Mouse (Mus musculus): Measurements from ENCODE around the gene Ssh1. TPM values are rescaled to one million over a fixed set of nuclear protein-coding genes. Genes with fewer than 3 reads are reported as not detected.

Ssh1 gene
- polyA plus RNA-seq, 1 experiment, result 3.9 TPM

DNA sequence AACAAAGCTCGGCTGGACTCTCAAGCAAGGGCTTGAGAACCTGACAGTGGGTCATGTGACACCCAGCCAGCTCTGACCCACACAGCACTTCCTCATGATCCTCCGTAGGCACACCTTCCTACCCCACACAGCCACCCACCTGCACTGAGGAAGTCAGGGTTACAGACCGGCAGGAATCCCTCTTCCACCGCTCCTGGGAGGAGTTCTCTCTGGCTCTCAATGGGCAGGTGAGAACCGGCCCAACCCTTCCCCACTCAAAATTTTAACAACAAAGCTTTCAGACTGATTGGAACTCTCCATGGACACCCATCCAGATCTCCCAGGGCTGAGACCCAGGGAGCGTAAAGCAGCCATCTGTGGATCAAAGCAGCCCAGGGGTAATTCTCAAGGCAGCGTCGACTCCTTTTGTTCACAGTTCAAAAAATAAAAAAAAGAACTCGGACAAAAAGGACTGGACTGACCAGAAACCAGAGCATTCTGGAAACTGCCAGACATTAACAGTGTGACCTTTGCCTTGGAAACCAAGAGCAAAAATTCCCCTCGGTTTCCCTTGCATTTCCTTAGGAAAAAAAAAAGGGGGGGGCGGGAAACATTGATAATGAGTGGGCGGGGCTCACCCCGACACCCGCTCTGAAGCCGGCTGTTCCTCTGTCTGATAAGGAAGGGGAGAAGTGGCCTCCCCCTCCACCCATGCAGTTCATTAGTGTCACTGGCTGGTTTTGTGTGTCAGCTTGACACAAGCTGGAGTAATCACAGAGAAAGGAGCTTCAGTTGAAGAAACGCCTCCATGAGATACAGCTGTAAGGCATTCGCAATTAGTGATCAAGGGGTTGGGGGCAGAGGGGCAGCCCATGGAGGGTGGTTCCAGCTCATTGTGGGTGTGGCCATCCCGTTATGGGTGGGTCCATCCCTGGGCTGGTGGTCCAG is 20.8 kb downstream of the Ssh1 start:
- no peak for TF ChIP-seq GATA1 (IDR thresholded peaks at IDR 0.05; ENCODE audit: borderline replicate concordance, low read length)
- no peak for TF ChIP-seq FLI1 (IDR thresholded peaks at IDR 0.05; ENCODE audit: low read length)
- H3K27me3 ChIP-seq (replicated peaks), result peaks cover 2% of the 10 kb centered on the region
- H3K36me3 ChIP-seq (replicated peaks; ENCODE audit: low read length), result peaks cover 44% of the 10 kb centered on the region
- H3K9me3 ChIP-seq, result no peaks in the 10 kb centered on the region
- no peak overlapping the region for H3K4me3 ChIP-seq (replicated peaks)
- H3K4me1 ChIP-seq, result peaks cover 51% of the 10 kb centered on the region

DNA sequence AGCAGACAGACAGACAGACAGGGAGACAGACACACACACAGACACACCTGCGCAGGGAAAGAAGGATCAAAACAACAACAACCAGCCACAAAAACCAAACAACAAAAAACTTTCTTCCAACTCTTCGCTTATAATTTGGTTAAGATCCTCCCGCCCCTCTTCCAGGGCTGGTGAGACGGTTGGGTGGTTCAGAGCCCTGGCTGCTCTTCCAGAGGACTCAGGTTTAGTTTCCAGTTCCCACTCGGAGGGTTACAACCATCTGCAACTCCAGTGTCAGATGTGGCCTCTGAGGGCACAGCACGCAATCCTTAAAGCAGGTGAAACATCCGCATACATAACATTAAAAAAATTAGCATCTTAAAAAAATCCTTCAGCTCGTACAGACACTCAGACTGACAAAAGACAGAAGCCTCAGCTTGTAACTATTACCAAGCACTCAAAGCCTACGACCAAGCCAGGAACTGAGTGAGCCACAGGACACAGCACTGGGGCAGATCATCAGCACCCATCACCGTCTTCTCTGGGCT is 22.2 kb downstream of the Ssh1 start:
- TF ChIP-seq FLI1 (IDR thresholded peaks at IDR 0.05; ENCODE audit: low read length), result no peak
- Histone ChIP-seq H3K4me3 (replicated peaks) (no peak overlapping the region), H3K9me3 (no peaks in the 10 kb centered on the region), H3K4me1 (peaks cover 44% of the 10 kb centered on the region), H3K36me3 (replicated peaks; ENCODE audit: low read length) (peaks cover 43% of the 10 kb centered on the region), H3K27me3 (replicated peaks) (peaks cover 2% of the 10 kb centered on the region)

- H3K36me3 ChIP-seq (replicated peaks; ENCODE audit: low read length), result peaks cover 70% of the 10 kb centered on the region
- H3K4me1 ChIP-seq, result peaks cover 35% of the 10 kb centered on the region
These were observed 25.3 kb downstream of the Ssh1 start for GRCm38 (mm10) chr5:113968371-113968770.

GRCm38 (mm10) chr5:113966452-113967150 is 27.1 kb downstream of the Ssh1 start:
- peaks cover 31% of the 10 kb centered on the region for H3K4me1 ChIP-seq
- H3K27me3 ChIP-seq (replicated peaks), result no peaks in the 10 kb centered on the region
- peak overlapping the region; percentile 72 for H3K4me3 ChIP-seq (replicated peaks)
- peaks cover 73% of the 10 kb centered on the region for H3K36me3 ChIP-seq (replicated peaks; ENCODE audit: low read length)
- TF ChIP-seq GATA1 (IDR thresholded peaks at IDR 0.05; ENCODE audit: borderline replicate concordance, low read length) (no peak), FLI1 (IDR thresholded peaks at IDR 0.05; ENCODE audit: low read length) (no peak)
- H3K9me3 ChIP-seq, result no peaks in the 10 kb centered on the region

More at GRCm38 (mm10) chr5:113968371-113968770, 25.3 kb downstream of the Ssh1 start:
- H3K4me3 ChIP-seq (replicated peaks), result no peak overlapping the region
- no peak for TF ChIP-seq FLI1 (IDR thresholded peaks at IDR 0.05; ENCODE audit: low read length)
- TF ChIP-seq GATA1 (IDR thresholded peaks at IDR 0.05; ENCODE audit: borderline replicate concordance, low read length), result no peak
- no peaks in the 10 kb centered on the region for H3K27me3 ChIP-seq (replicated peaks)
- no peaks in the 10 kb centered on the region for H3K9me3 ChIP-seq

- Histone ChIP-seq H3K36me3 (replicated peaks; ENCODE audit: low read length) (peaks cover 81% of the 10 kb centered on the region), H3K9me3 (no peaks in the 10 kb centered on the region), H3K4me1 (peaks cover 37% of the 10 kb centered on the region), H3K27me3 (replicated peaks) (no peaks in the 10 kb centered on the region), H3K4me3 (replicated peaks) (no peak overlapping the region)
- TF ChIP-seq GATA1 (IDR thresholded peaks at IDR 0.05; ENCODE audit: borderline replicate concordance, low read length), result no peak
- TF ChIP-seq FLI1 (IDR thresholded peaks at IDR 0.05; ENCODE audit: low read length), result no peak
These were observed 28.0 kb downstream of the Ssh1 start for GRCm38 (mm10) chr5:113965659-113966185.

GRCm38 (mm10) chr5:113964972-113965371 is 28.7 kb downstream of the Ssh1 start:
- no peaks in the 10 kb centered on the region for H3K9me3 ChIP-seq
- no peak for TF ChIP-seq FLI1 (IDR thresholded peaks at IDR 0.05; ENCODE audit: low read length)
- TF ChIP-seq GATA1 (IDR thresholded peaks at IDR 0.05; ENCODE audit: borderline replicate concordance, low read length), result no peak
- peaks cover 79% of the 10 kb centered on the region for H3K36me3 ChIP-seq (replicated peaks; ENCODE audit: low read length)
- H3K4me1 ChIP-seq, result peaks cover 39% of the 10 kb centered on the region
- H3K27me3 ChIP-seq (replicated peaks), result no peaks in the 10 kb centered on the region
- no peak overlapping the region for H3K4me3 ChIP-seq (replicated peaks)

DNA sequence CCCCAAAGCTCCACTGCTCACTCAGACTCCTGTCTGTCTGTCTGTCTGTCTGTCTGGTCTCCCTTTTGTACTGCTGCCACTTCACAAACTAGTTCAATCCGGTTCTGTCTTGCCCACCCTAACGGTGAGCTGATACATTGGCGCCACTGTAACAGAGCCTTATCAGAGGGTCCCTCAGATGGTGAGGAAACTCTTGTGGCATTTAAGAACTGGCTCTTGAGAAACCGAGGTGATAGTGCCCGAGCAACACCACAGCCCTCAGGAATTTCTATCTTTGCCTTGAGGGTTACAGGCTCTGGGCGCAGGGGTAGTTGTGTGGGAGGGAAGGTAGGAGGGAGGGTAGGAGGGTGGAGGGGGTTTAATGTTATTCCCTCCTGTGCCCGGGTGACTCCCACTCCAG is 31.9 kb downstream of the Ssh1 start:
- Histone ChIP-seq H3K4me3 (replicated peaks) (no peak overlapping the region), H3K4me1 (peaks cover 39% of the 10 kb centered on the region), H3K27me3 (replicated peaks) (no peaks in the 10 kb centered on the region), H3K36me3 (replicated peaks; ENCODE audit: low read length) (peaks cover 75% of the 10 kb centered on the region), H3K9me3 (no peaks in the 10 kb centered on the region)
- TF ChIP-seq FLI1 (IDR thresholded peaks at IDR 0.05; ENCODE audit: low read length) (no peak), GATA1 (IDR thresholded peaks at IDR 0.05; ENCODE audit: borderline replicate concordance, low read length) (no peak)

- Histone ChIP-seq H3K27me3 (replicated peaks) (no peaks in the 10 kb centered on the region), H3K4me3 (replicated peaks) (no peak overlapping the region), H3K36me3 (replicated peaks; ENCODE audit: low read length) (peaks cover 67% of the 10 kb centered on the region), H3K4me1 (peaks cover 36% of the 10 kb centered on the region), H3K9me3 (no peaks in the 10 kb centered on the region)
- TF ChIP-seq GATA1 (IDR thresholded peaks at IDR 0.05; ENCODE audit: borderline replicate concordance, low read length), result no peak
- no peak for TF ChIP-seq FLI1 (IDR thresholded peaks at IDR 0.05; ENCODE audit: low read length)
These were observed 33.3 kb downstream of the Ssh1 start for GRCm38 (mm10) chr5:113960416-113960815.

- Histone ChIP-seq H3K36me3 (replicated peaks; ENCODE audit: low read length) (peaks cover 61% of the 10 kb centered on the region), H3K4me1 (peaks cover 41% of the 10 kb centered on the region), H3K27me3 (replicated peaks) (no peaks in the 10 kb centered on the region), H3K4me3 (replicated peaks) (no peak overlapping the region), H3K9me3 (no peaks in the 10 kb centered on the region)
- TF ChIP-seq FLI1 (IDR thresholded peaks at IDR 0.05; ENCODE audit: low read length), result no peak
- TF ChIP-seq GATA1 (IDR thresholded peaks at IDR 0.05; ENCODE audit: borderline replicate concordance, low read length), result no peak
These were observed 34.7 kb downstream of the Ssh1 start for GRCm38 (mm10) chr5:113959039-113959438.

Measured in megakaryocyte, embryonic 14.5 days (primary cell).